Mouse (Mus musculus) heart, embryonic 14.5 days (tissue): Measurements from ENCODE around the gene Trpc1. TPM values are rescaled to one million over a fixed set of nuclear protein-coding genes. Genes with fewer than 3 reads are reported as not detected.

Experiments used
- ATAC-seq: fragments of 200-750 bp; cut with Nextera tagmentation; 2 replicates; pipeline ENCODE4 v1.8.0; 2017; ENCODE audit warnings: low read depth, moderate TSS enrichment; ENCODE audit not compliant: insufficient number of reproducible peaks, insufficient read depth, low FRiP score
- H3K27ac ChIP-seq, 2 experiments: fragments of 200-500 bp in 1 of 2; fragments of 300-500 bp in 1 of 2; sonication (generic) in 1 of 2; replicated peaks in 1 of 2; 2 replicates each; pipeline ENCODE4 v1.5.1; 2012 to 2014; ENCODE audit warnings: low read depth in 2 of 2, low read length in 2 of 2, control low read depth in 1 of 2, mild to moderate bottlenecking in 1 of 2, mixed read lengths in 1 of 2; ENCODE audit not compliant: control insufficient read depth in 1 of 2, insufficient read depth in 1 of 2
- H3K27me3 ChIP-seq: fragments of 300-500 bp; sonication (generic); 2 replicates; pipeline ENCODE4 v1.6.1; 2014; ENCODE audit warnings: mild to moderate bottlenecking, low read length, control low read depth; ENCODE audit not compliant: control insufficient read depth, insufficient read depth
- H3K36me3 ChIP-seq: fragments of 300-500 bp; sonication (generic); 2 replicates; pipeline ENCODE4 v1.6.1; 2014; ENCODE audit warnings: mild to moderate bottlenecking, control low read depth, low read length, mixed read lengths; ENCODE audit not compliant: control insufficient read depth, insufficient read depth
- H3K4me1 ChIP-seq, 2 experiments: fragments of 200-500 bp in 1 of 2; fragments of 300-500 bp in 1 of 2; sonication (generic) in 1 of 2; 2 replicates each; pipeline ENCODE4 v1.6.1; 2012 to 2014; ENCODE audit warnings: low read length in 2 of 2, control low read depth in 1 of 2, mixed read lengths in 1 of 2; ENCODE audit not compliant: control insufficient read depth in 2 of 2, insufficient read depth in 2 of 2
- H3K4me2 ChIP-seq: fragments of 300-500 bp; sonication (generic); 2 replicates; pipeline ENCODE4 v1.6.1; 2014; ENCODE audit warnings: mild to moderate bottlenecking, low read length
- H3K4me3 ChIP-seq, 2 experiments: fragments of 200-500 bp in 1 of 2; fragments of 300-500 bp in 1 of 2; sonication (generic) in 1 of 2; 2 replicates each; pipeline ENCODE4 v1.5.1; 2012 to 2014; ENCODE audit warnings: low read length in 2 of 2, mild to moderate bottlenecking in 2 of 2, control low read depth in 1 of 2, low read depth in 1 of 2, moderate library complexity in 1 of 2; ENCODE audit not compliant: control insufficient read depth in 1 of 2, insufficient read depth in 1 of 2
- H3K9ac ChIP-seq: fragments of 300-500 bp; sonication (generic); 2 replicates; pipeline ENCODE4 v1.6.1; 2014; ENCODE audit warnings: mild to moderate bottlenecking, low read length
- H3K9me3 ChIP-seq: fragments of 300-500 bp; sonication (generic); 2 replicates; pipeline ENCODE4 v1.6.1; 2016; ENCODE audit warnings: low read length, control low read depth; ENCODE audit not compliant: control insufficient read depth
- WGBS: fragments of 180-500 bp; shearing (Covaris S2); extraction: QIAGEN DNeasy Blood & Tissue Kit; methylation state at CpG from one replicate; pipeline ENCODE4 v1.1.7; 2014; 5-methylcytosine and 5-hydroxymethylcytosine counted together
- polyA plus RNA-seq: library from polyadenylated mRNA; unstranded; fragments of >200 nt; fragmentation: Nextera tagmentation; extraction: Ambion mirVana; gene quantifications from 2 replicates; pipeline ENCODE4 v1.2.1, GENCODE M21; 2014

Gene Trpc1
- polyA plus RNA-seq = 2.9 and 3.7 TPM in 2 replicates

GRCm38 (mm10) chr9:95750037-95750511 is at the start of gene Trpc1:
TSS of gene Trpc1 (minus strand) at chr9:95750375.
- Histone ChIP-seq H3K9ac (peak within 1 kb of the TSS; percentile 84), H3K4me2 (peak within 1 kb of the TSS; percentile 90), H3K27me3 (peaks cover 12% of the 10 kb centered on the region), H3K4me3 (peak within 1 kb of the TSS; percentile 87 to 92), H3K4me1 (peaks cover 2 to 10% of the 10 kb centered on the region in 2 experiments; a peak in 2 of 4 replicates), H3K9me3 (no peaks in the 10 kb centered on the region), H3K27ac (peak within 1 kb of the TSS in 1 of 2 experiments; percentile 65; a peak in 2 of 4 replicates), H3K36me3 (no peaks in the 10 kb centered on the region)
- ATAC-seq = peak; percentile 97
- WGBS = under 1% methylated on average over 49 of the region's 56 CpGs

GRCm38 (mm10) chr9:95796323-95796722 is 46.1 kb upstream of the Trpc1 start:
- ATAC-seq = no peak
- Histone ChIP-seq H3K27me3 (no peaks in the 10 kb centered on the region), H3K9ac (no peak overlapping the region), H3K4me3 (no peak overlapping the region), H3K4me2 (no peak overlapping the region), H3K9me3 (no peaks in the 10 kb centered on the region; the same call in 1 of the 2 replicates), H3K4me1 (no peaks in the 10 kb centered on the region), H3K27ac (no peak overlapping the region), H3K36me3 (no peaks in the 10 kb centered on the region)
- WGBS = 89% methylated on average over 2 of the region's 2 CpGs

GRCm38 (mm10) chr9:95795844-95796243 is 45.7 kb upstream of the Trpc1 start:
- H3K9me3 ChIP-seq = no peaks in the 10 kb centered on the region; the same call in 1 of the 2 replicates
- no peak overlapping the region for H3K27ac ChIP-seq
- no peak overlapping the region for H3K4me2 ChIP-seq
- H3K4me3 ChIP-seq = no peak overlapping the region
- no peaks in the 10 kb centered on the region for H3K36me3 ChIP-seq
- no peak overlapping the region for H3K9ac ChIP-seq
- H3K27me3 ChIP-seq = no peaks in the 10 kb centered on the region
- 83% methylated on average over 5 of the region's 5 CpGs for WGBS
- ATAC-seq = no peak
- H3K4me1 ChIP-seq = no peaks in the 10 kb centered on the region

DNA sequence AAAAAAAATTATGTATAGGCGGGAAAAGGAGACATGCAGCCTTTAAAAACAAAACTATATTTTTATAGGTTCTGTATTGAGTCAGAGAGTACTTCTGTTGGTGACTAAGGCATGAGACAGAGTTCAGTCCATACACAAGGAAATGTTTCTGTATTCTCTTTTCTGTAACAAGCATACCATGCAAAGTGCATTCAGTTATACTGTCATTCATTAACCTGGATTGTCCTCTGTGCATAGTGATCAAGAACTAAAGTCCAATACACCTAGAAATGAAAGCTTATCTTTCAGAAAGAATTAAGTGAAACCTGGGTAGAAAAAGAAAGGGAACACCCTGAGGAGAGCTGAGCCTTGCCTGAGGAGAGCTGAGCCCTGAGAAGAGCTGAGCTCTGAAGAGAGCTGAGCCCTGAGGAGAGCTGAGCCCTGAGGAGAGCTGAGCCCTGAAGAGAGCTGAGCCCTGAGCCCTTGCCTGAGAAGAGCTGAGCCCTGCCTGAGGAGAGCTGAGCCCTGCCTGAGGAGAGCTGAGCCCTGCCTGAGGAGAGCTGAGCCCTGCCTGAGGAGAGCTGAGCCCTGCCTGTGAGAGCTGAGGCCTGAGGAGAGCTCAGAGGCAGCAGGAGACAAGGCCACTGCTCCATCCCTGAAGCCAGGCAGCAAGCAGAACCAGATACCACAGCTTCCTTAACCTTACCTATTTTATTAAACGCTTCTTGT is 45.1 kb upstream of the Trpc1 start:
- WGBS = 85% methylated on average over 2 of the region's 2 CpGs
- Histone ChIP-seq H3K4me1 (no peaks in the 10 kb centered on the region), H3K4me3 (no peak overlapping the region), H3K9me3 (no peaks in the 10 kb centered on the region; the same call in 1 of the 2 replicates), H3K27me3 (no peaks in the 10 kb centered on the region), H3K36me3 (no peaks in the 10 kb centered on the region), H3K27ac (no peak overlapping the region), H3K9ac (no peak overlapping the region), H3K4me2 (no peak overlapping the region)
- ATAC-seq = no peak

GRCm38 (mm10) chr9:95793986-95794744 is 44.0 kb upstream of the Trpc1 start:
- WGBS = 85% methylated on average over 15 of the region's 15 CpGs

DNA sequence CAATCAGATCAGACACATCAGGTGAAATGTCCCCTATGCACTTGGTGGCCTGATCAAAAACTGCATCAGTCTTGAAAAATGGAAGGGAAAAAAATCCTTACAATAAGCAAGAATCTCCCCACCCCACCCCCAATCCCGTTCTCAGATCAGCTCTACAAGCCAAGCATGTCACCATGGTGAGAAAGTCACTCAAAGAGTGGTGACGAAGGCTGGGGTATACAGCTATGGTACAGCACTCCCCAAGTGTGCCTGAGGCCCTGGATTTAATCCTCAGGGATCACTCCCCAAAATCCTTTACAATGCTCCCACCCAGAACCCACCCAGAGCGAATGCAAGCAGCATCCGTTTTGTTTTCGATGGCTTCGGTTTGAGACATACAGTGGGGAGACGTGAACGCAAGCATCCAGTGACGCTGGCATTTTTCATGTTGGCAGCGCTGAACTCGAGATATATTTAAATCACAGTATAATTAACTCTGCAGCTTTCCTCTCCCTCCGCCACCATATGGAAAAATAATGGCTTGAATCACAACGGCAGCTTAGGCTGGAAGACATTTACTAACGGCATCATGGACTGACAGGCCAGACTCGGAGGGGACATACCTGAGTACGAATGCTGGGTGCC is 34.8 kb upstream of the Trpc1 start:
- H3K9ac ChIP-seq = no peak overlapping the region
- ATAC-seq = no peak
- H3K4me2 ChIP-seq = no peak overlapping the region
- H3K9me3 ChIP-seq = no peaks in the 10 kb centered on the region
- H3K27ac ChIP-seq = no peak overlapping the region
- 80% methylated on average over 16 of the region's 16 CpGs for WGBS
- H3K4me3 ChIP-seq = no peak overlapping the region
- no peaks in the 10 kb centered on the region for H3K4me1 ChIP-seq
- no peaks in the 10 kb centered on the region for H3K36me3 ChIP-seq
- no peaks in the 10 kb centered on the region for H3K27me3 ChIP-seq

More at GRCm38 (mm10) chr9:95793986-95794744, 44.0 kb upstream of the Trpc1 start:
- H3K27me3 ChIP-seq = no peaks in the 10 kb centered on the region
- no peaks in the 10 kb centered on the region for H3K36me3 ChIP-seq
- H3K4me2 ChIP-seq = no peak overlapping the region
- H3K9ac ChIP-seq = no peak overlapping the region
- no peak overlapping the region for H3K4me3 ChIP-seq
- H3K9me3 ChIP-seq = no peaks in the 10 kb centered on the region; the same call in 1 of the 2 replicates
- H3K4me1 ChIP-seq = no peaks in the 10 kb centered on the region
- H3K27ac ChIP-seq = no peak overlapping the region
- ATAC-seq = no peak

DNA sequence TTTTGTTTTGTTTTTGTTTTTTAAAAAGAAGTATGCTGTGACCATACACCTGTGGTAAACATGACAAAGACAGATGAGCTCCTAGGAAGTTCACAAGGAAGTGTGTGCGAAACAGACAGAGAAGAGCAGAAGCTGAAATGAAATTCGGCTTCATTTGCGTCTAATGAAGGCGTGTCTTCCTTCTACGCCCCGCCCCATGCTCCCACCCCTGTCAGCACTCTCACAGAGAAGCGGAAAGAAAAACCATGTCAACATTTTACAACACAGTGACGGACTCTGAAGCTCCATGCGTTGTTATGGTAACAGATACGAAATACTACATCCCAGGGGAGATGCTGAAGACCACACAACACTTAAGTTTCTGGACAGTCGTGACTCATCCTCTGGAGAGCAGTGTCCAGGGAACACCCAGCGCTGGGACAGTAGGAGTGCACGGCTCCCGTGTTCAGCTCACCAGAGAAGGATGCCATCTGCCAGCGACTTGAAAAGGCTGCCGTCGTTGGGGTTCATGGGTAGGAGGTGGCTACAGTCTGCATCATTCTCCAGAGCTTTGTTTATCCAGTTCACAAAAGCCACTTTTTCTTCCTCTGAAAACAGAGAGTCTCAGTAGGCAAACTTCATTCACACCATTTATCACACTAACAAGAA is 33.6 kb upstream of the Trpc1 start:
- Histone ChIP-seq H3K4me1 (no peaks in the 10 kb centered on the region), H3K27me3 (no peaks in the 10 kb centered on the region), H3K4me3 (no peak overlapping the region), H3K9ac (no peak overlapping the region), H3K27ac (no peak overlapping the region), H3K9me3 (no peaks in the 10 kb centered on the region), H3K4me2 (no peak overlapping the region), H3K36me3 (no peaks in the 10 kb centered on the region)
- ATAC-seq = no peak
- WGBS = 72% methylated on average over 17 of the region's 17 CpGs
